Mouse (Mus musculus): ENCODE data around the gene Rspo4.

Gene Rspo4

GRCm38 (mm10) chr2:151910919-151911500 lies 68.3 kb downstream of the Rspo4 start, which contains the start of gene Angpt4:
Gene Angpt4 (plus strand): TSS chr2:151911210.
- DNase-seq (ENCODE audit: extremely low spot score, low spot score), result no peak

GRCm38 (mm10) chr2:151911751-151912150 lies 69.0 kb downstream of the Rspo4 start:
- DNase-seq (ENCODE audit: extremely low spot score, low spot score), result no peak

- DNase-seq (ENCODE audit: extremely low spot score, low spot score), result no peak
Measured at GRCm38 (mm10) chr2:151914120-151914519, 71.4 kb downstream of the Rspo4 start.

DNA sequence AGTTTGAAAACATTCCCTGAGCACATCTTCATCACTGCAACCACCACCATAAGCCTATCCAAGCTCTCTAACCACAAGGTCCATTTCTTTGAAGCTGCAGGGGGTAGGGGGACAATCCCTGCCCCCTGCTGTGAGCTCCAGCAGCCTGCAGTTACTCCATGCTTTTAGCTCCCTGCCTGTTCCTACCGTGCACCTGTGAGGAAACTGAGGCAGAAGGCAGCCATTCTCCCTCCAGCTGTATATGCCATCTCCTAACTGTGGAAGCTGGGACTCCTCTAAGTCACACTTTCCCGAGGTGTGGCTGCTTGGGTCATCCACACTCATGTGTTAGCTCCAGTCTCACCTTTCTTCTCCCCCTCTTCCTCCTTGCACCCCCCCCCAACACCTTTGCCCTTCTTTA lies 72.4 kb downstream of the Rspo4 start:
- DNase-seq (ENCODE audit: extremely low spot score, low spot score), result no peak

GRCm38 (mm10) chr2:151916061-151916831 lies 73.5 kb downstream of the Rspo4 start:
- DNase-seq (ENCODE audit: extremely low spot score, low spot score), result peak; percentile 43

- DNase-seq (ENCODE audit: extremely low spot score, low spot score), result no peak
Measured at GRCm38 (mm10) chr2:151919140-151919539, 76.4 kb downstream of the Rspo4 start.

DNA sequence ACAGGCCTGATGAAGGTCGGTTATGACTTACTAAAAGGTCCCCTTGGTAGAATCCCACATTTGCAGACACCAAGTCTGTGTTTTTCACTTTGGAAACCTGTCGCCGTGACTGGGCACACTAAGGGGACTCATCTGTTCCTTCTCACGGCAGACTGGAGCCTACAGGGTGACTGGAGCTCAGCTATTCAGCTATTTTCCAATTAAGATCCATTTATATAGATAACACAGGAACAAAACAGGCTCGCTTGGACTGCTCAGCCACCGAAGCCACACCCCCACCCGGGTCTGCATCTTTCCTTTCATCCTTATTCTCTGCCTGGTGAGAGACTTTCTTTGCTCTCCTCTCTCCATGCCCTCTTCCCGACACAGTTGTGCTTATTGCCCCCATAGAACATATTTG lies 78.3 kb downstream of the Rspo4 start:
- DNase-seq (ENCODE audit: extremely low spot score, low spot score), result no peak

GRCm38 (mm10) chr2:151921596-151921995 lies 78.9 kb downstream of the Rspo4 start:
- DNase-seq (ENCODE audit: extremely low spot score, low spot score), result peak; percentile 42

All from neural tube, embryonic 10.5 days (tissue).